Mouse (Mus musculus) granulocyte monocyte progenitor cell, adult 5-6 weeks (primary cell): ENCODE data around the gene Sspn. TPM values are rescaled to one million over a fixed set of nuclear protein-coding genes. Genes with fewer than 3 reads are reported as not detected.

Source experiments
- ATAC-seq: replicated peaks from 2 replicates; pipeline ENCODE4 v1.8.0; 2016; ENCODE audit warnings: mild to moderate bottlenecking, moderate TSS enrichment, inconsistent platforms; ENCODE audit not compliant: poor library complexity, severe bottlenecking
- total RNA-seq, 2 experiments: library from RNA; stranded (forward) in 1 of 2; stranded (reverse) in 1 of 2; fragments of 200-712, 200-1000 nt in 1 of 2; fragments of >200 nt in 1 of 2; fragmentation: Nextera tagmentation in 1 of 2; gene quantifications; 2 replicates each; pipeline ENCODE4 v1.2.3; 2014 to 2017

Gene Sspn
- not detected in 2 replicates for total RNA-seq (2014; fragmentation: Nextera tagmentation)
- total RNA-seq (2017) = not detected in 2 replicates

DNA sequence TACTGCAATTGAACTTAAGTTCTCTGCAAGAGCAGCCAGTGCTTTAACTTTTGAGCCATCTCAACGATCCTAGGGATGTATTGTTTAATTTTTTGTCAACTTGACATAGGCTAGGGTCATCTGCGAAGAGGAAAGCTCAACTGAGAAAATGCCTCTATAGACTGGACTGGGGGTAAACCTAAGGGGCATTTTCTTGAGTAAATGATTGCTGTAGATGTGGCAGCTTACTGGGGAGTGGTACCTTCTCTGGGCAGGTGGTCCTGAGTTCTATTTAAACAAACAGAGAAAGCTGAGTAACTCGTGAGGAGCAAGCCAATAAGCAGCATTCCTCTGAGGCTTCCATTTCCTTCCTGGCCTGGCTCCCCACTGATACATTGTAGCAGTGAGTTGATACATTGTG lies at the start of gene Sspn:
TSS of gene Sspn (plus strand) at position 301 of the 400 bp plus-strand sequence.
- ATAC-seq = no peak

DNA sequence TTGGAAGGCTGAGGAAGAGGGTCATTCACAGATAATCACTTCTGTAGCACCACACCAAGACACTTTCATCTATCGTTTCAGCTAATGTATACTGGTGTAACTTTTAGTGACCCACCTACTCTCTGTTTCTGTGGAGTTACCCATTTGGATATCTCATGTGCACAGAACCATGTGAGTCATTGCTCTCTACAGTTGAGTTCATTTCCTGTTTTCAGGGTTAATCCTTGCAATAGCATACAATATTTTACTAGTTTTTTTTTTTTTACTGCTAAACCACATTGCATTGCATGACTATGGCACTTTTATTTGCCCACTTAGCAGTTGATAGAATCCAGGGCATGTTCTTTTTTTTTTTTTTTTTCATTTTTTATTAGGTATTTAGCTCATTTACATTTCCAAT lies 48.4 kb upstream of the Sspn start:
- peak; percentile 81 for ATAC-seq

- peak; percentile 91 for ATAC-seq
Measured at GRCm38 (mm10) chr6:145883668-145884067, 47.8 kb upstream of the Sspn start.

- peak; percentile 28; the same call in 1 of the 2 replicates for ATAC-seq
Measured at GRCm38 (mm10) chr6:145885069-145885468, 46.4 kb upstream of the Sspn start.

- ATAC-seq = no peak
Measured at GRCm38 (mm10) chr6:145886277-145886676, 45.2 kb upstream of the Sspn start.

- no peak for ATAC-seq
Measured at GRCm38 (mm10) chr6:145887719-145888118, 43.7 kb upstream of the Sspn start.

DNA sequence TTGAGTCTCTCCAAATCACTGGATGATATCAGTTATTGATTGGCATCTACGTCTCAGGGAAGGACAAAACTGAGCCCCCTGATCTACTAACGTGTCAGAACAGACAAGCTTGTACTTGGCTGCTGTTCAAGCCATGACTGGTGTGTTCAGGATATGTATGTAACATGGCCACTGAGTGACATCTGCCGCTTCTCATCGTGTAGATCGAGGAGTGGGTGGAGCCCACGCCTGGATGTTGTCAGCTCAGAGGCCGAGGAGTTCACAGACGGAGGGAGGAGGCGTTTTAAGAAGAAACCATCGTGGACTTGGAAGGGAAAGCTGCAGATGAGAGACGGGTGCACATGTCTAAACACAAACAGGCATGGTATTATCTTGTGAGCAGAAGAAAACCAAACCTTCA lies 39.5 kb upstream of the Sspn start:
- ATAC-seq = no peak

- ATAC-seq = no peak
Measured at GRCm38 (mm10) chr6:145892381-145893265, 38.8 kb upstream of the Sspn start.

GRCm38 (mm10) chr6:145893366-145894021 lies 37.9 kb upstream of the Sspn start:
- peak; percentile 65 for ATAC-seq

DNA sequence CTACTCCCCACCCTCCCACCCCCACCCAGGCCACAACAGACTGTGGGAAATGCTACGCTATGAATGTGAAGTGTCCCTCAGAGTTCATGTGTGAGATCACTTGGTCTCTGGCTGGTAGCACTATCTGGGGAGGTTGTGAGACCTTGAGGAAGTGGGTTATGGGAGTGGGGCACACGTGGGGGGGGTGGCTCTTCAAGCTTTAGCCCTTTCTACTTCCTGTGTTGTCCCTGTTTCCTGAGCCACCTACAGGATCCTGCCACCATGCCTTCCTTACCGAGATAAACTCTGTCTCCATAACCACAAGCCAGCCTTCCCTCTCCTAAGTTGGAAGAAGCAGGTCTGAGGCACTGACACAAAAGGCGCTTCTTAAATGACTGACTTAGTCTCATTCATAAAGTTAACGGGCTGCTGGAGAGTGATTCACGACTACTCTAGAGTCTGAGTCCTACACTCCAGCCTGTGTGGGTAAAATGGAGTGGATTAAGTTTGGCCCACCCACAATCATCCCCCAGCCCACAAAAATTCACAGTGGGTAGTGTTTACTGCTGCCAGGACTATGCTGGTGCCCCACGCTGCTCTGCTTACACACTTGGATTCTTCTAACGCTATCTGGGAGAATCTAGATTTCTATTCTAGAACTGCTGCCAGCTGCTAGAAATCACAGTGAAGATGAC lies 36.6 kb upstream of the Sspn start:
- peak; percentile 74 for ATAC-seq

GRCm38 (mm10) chr6:145904169-145904568 lies 27.3 kb upstream of the Sspn start:
- ATAC-seq = no peak

DNA sequence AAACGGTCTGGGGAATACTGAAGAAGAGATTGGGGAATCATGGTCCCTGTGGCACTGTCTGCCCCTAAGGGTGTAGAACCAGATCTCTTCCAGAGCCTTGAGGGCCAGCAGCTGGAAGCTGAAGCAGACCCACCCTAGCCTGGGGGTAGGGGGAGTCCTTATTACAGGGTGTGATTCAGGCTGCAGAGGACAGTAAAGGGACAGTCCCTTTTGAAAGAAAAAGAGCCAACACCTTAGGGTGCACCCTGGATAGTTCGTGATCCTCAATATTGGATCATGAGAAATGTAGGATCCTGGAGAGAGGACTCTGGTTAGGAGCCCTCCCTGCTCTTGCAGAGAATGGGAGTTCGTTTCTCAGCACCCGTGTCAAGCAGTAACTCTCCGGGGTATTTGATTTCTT lies 26.8 kb upstream of the Sspn start:
- no peak for ATAC-seq

DNA sequence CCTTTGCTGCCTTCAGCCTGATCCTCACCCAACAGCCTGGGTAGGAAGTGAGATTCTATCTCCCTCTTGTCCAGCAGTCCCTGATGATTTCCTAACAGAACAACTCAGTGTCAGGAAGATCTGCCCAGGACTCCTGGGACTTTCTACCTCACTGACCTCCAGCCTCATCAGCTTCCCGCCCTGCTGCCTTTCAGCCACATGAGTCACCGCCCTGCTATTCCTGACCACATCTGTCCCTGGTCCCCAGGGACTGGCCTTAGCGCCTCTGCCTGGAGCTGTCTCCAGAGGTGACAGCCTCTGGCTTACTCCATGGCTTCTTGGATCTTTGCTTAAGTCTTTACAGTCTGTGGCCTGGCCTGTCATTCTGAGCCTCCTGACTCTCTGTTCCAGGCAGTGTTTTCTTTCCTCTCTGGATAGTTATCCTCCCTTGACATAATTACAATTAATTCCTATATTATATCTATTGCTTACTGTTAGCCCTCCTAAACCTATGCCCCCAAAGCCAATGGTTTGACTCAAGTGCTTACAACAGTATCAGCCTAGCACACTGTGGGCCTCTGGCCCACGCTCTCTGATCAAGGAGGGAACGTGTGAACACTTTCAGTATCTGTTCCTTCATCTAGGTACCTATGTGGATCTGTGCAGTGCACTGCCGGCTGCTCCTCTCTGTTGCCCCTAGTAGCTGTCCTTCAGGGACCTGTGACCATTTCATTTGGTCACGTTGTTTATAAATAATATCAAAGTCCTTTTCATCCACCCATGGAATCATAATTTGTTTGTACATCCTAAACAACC lies 25.1 kb upstream of the Sspn start:
- ATAC-seq = no peak

- peak; percentile 79 for ATAC-seq
Measured at GRCm38 (mm10) chr6:145909943-145910342, 21.5 kb upstream of the Sspn start.

GRCm38 (mm10) chr6:145910469-145911426 lies 20.7 kb upstream of the Sspn start:
- no peak for ATAC-seq

GRCm38 (mm10) chr6:145912232-145912631 lies 19.2 kb upstream of the Sspn start:
- ATAC-seq = no peak

GRCm38 (mm10) chr6:145915435-145915834 lies 16.0 kb upstream of the Sspn start:
- ATAC-seq = no peak

DNA sequence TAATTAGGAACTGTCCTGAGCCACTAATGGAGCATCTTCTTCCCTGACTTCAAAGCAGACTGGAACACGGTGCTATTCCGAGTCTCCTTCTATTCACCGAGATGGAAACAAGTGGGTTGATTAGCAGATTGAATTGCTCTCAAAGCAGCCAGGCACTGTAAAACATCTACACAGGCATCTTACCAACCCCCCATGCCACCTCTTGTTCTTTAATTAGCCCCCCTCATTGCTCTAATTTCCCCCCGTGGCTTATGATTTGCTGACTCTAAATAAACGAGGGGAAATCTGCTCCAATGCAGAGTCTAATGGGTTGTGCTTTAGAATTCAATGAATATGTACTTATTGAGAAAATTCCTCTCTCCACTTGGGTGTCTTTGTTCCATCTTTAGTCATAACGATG lies 15.0 kb upstream of the Sspn start:
- no peak for ATAC-seq

DNA sequence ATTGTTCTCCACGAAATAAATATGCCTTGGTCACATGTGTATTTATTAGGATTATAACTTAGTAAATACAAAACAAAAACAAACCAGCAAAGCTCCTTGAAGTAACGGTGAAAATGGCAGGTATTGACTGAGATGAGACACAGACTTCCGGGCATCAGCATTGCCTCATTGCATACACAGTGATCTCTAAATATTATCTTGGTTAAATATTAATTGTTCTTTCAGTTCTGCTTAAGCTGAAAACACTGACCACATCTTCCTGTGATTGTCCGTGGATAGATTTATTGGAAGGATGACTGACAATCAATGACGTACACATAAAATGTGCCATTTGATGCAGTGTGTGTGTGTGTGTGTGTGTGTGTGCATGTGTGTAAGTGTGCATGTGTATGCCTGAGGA lies 13.2 kb upstream of the Sspn start:
- ATAC-seq = no peak
